Mouse (Mus musculus): ENCODE measurements around the gene Eftud2. TPM values are rescaled to one million over a fixed set of nuclear protein-coding genes. Genes with fewer than 3 reads are reported as not detected.

Eftud2 gene
- polyA plus RNA-seq, 1 experiment from 2014 or later: 222 TPM

DNA sequence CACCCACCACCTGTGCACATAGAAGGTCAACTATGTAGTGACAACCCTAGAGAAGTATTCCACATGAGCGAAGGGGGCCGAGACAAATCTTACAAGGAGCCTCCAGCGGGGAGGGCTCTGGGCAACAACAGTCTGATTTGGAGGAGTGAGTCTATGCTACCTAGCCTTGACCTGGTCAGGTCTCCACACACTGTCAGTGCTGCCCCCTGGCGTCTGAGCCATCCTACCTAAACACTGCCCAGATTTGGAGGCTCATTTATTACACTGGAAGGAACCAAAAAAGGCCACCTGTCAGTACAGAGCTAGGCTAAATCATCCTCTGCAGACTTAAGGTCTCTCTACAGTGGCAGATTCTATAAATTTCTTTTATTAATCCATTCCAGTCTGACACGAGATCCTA, 28.9 kb downstream of the Eftud2 start:
- Histone ChIP-seq H3K4me2 (replicated peaks; ENCODE audit: low read depth, low read length) (no peak overlapping the region), H3K4me3 (ENCODE audit: low read length) (no peak overlapping the region), H3K9ac (replicated peaks; ENCODE audit: low read length) (no peak overlapping the region), H3K4me1 (ENCODE audit: insufficient read depth, low read length) (no peaks in the 10 kb centered on the region), H3K36me3 (ENCODE audit: insufficient read depth, low read length) (peaks cover 67% of the 10 kb centered on the region), H3K9me3 (ENCODE audit: low read length) (no peaks in the 10 kb centered on the region), H3K27ac (ENCODE audit: low read length) (no peak overlapping the region), H3K27me3 (ENCODE audit: insufficient read depth, low read length) (no peaks in the 10 kb centered on the region)
- peak; percentile 77 for ATAC-seq (ENCODE audit: low FRiP score, low TSS enrichment)
- 56% methylated on average over 5 of the region's 5 CpGs for WGBS

DNA sequence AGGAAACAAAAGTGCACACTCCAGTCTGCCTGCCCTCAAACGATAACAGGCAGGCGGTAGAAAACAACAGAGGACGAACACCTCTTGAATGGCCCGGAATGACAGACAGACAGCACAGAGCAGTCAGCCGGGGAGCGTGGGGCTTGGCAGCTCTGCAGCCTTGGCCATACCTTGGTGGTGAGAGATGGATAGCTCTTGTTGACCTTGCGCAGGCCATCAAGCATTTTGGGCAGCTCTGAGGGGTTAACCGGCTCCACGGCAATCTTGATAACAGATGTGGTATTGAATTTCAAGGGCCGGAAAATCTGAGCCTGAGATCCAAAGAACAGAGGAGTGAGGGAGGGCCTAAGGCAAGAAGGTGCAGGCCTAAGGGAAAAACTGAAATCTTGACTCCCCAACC, 34.9 kb downstream of the Eftud2 start:
- H3K9me3 ChIP-seq (ENCODE audit: low read length): no peaks in the 10 kb centered on the region
- H3K27me3 ChIP-seq (ENCODE audit: insufficient read depth, low read length): no peaks in the 10 kb centered on the region
- H3K4me2 ChIP-seq (replicated peaks; ENCODE audit: low read depth, low read length): no peak overlapping the region
- H3K4me3 ChIP-seq (ENCODE audit: low read length): no peak overlapping the region
- ATAC-seq (ENCODE audit: low FRiP score, low TSS enrichment): no peak
- peaks cover 87% of the 10 kb centered on the region for H3K36me3 ChIP-seq (ENCODE audit: insufficient read depth, low read length)
- WGBS: 58% methylated on average over 10 of the region's 10 CpGs
- no peaks in the 10 kb centered on the region for H3K4me1 ChIP-seq (ENCODE audit: insufficient read depth, low read length)
- no peak overlapping the region for H3K27ac ChIP-seq (ENCODE audit: low read length)
- H3K9ac ChIP-seq (replicated peaks; ENCODE audit: low read length): no peak overlapping the region

DNA sequence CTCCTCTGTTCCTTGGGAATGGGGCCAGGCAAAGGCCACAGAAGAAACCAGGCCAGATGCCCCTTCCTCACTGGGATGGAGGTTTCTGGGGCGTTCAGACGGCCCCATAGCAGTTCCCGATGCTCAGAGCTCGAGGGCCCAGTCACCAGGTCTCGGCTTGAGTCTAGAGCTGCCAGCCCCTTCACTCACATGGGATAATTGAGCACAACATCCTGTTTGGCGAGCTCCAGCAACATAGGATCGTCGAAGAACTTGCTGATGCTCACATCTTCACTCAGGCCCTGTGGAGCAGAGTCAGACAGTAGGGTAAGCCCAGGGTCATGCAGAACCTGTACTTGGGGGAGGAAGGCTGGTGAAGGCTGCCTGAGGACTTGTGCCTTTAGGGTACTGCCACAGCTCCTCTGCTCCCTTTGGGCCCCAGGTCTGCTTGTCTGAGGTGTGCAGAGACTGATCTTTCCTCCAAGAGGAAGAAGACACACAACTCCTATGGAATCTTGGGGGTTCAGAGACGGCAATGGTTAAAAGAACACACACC, 42.1 kb downstream of the Eftud2 start:
- Histone ChIP-seq H3K9ac (replicated peaks; ENCODE audit: low read length) (no peak overlapping the region), H3K4me2 (replicated peaks; ENCODE audit: low read depth, low read length) (no peak overlapping the region), H3K27me3 (ENCODE audit: insufficient read depth, low read length) (no peaks in the 10 kb centered on the region), H3K27ac (ENCODE audit: low read length) (0 out of 2 replicates have a peak overlapping the region, but pooled peaks have one; percentile 5), H3K9me3 (ENCODE audit: low read length) (no peaks in the 10 kb centered on the region), H3K36me3 (ENCODE audit: insufficient read depth, low read length) (peaks cover 54% of the 10 kb centered on the region), H3K4me3 (ENCODE audit: low read length) (no peak overlapping the region), H3K4me1 (ENCODE audit: insufficient read depth, low read length) (no peaks in the 10 kb centered on the region)
- ATAC-seq (ENCODE audit: low FRiP score, low TSS enrichment): no peak
- WGBS: 88% methylated on average over 9 of the region's 9 CpGs

DNA sequence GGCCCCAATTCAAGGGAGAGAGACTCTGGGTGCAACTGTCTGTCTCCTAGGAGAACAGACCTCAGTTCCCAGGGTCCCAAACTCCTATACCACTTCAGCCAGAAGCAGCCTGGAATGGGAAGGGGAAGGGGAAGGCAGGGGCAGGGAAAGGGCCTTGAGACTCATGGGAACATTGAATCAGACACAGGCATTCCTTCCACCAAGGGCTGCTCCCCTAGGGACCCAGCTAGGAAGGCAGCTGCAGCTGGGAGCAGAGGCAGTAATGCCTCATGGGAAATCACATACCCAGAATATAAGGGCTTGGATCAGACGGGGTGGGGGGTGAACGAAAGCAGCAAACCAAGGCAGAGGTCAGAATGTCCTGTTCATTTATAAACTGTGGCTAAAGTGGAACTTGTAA, 42.7 kb downstream of the Eftud2 start:
- H3K27ac ChIP-seq (ENCODE audit: low read length): no peak overlapping the region
- peaks cover under 1% of the 10 kb centered on the region for H3K4me1 ChIP-seq (ENCODE audit: insufficient read depth, low read length)
- 100% methylated on average over 2 of the region's 2 CpGs for WGBS
- ATAC-seq (ENCODE audit: low FRiP score, low TSS enrichment): no peak
- peaks cover 49% of the 10 kb centered on the region for H3K36me3 ChIP-seq (ENCODE audit: insufficient read depth, low read length)
- H3K9ac ChIP-seq (replicated peaks; ENCODE audit: low read length): no peak overlapping the region
- no peaks in the 10 kb centered on the region for H3K9me3 ChIP-seq (ENCODE audit: low read length)
- no peak overlapping the region for H3K4me2 ChIP-seq (replicated peaks; ENCODE audit: low read depth, low read length)
- no peak overlapping the region for H3K4me3 ChIP-seq (ENCODE audit: low read length)
- no peaks in the 10 kb centered on the region for H3K27me3 ChIP-seq (ENCODE audit: insufficient read depth, low read length)

DNA sequence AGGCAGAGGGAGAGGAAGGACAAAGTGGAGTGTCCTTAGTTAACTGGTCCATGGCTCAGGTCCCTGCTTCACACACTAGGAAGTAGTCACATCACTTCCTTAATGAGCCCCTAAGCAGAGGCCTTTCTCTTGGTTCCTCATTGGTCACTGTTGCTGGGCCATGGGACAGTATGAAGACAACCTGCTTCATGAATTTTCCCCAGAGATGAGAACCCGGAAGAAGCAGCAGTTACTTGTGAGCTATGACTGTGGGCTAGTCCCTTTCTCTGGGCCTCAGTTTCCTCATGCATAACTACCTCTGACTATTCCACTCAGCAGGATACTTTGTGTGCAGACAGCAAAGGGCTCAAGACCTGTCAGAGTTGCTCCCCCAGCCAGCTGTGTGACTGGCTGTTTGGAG, 43.4 kb downstream of the Eftud2 start:
- Histone ChIP-seq H3K4me2 (replicated peaks; ENCODE audit: low read depth, low read length) (no peak overlapping the region), H3K9me3 (ENCODE audit: low read length) (no peaks in the 10 kb centered on the region), H3K9ac (replicated peaks; ENCODE audit: low read length) (no peak overlapping the region), H3K4me3 (ENCODE audit: low read length) (no peak overlapping the region), H3K4me1 (ENCODE audit: insufficient read depth, low read length) (peaks cover 7% of the 10 kb centered on the region), H3K36me3 (ENCODE audit: insufficient read depth, low read length) (peaks cover 41% of the 10 kb centered on the region), H3K27ac (ENCODE audit: low read length) (no peak overlapping the region), H3K27me3 (ENCODE audit: insufficient read depth, low read length) (no peaks in the 10 kb centered on the region)
- WGBS: 95% methylated on average over 1 of the region's 1 CpGs
- no peak for ATAC-seq (ENCODE audit: low FRiP score, low TSS enrichment)

DNA sequence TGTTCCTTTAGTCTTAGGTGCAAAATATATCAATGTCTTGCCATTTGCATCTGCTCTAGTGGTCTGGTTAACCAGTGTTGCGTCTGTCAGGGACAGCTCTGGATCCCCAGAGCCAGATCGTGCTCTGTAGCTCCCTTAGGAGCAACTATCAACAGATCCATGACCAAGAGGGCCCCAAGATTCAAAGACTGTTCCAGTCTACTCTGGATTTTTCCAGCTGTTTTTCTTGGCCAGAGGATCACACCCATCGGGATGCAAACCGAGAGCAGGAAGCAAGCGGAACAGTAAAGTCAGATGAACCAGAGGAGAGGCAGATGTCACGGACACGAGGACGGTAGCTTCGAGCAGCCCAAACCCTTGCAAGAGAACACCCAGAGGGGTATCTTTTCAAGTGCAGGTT, 44.6 kb downstream of the Eftud2 start:
- Histone ChIP-seq H3K27ac (ENCODE audit: low read length) (no peak overlapping the region; the same call in 1 of the 2 replicates), H3K9ac (replicated peaks; ENCODE audit: low read length) (no peak overlapping the region), H3K36me3 (ENCODE audit: insufficient read depth, low read length) (peaks cover 30% of the 10 kb centered on the region), H3K27me3 (ENCODE audit: insufficient read depth, low read length) (no peaks in the 10 kb centered on the region), H3K4me3 (ENCODE audit: low read length) (no peak overlapping the region), H3K4me1 (ENCODE audit: insufficient read depth, low read length) (peaks cover 7% of the 10 kb centered on the region), H3K9me3 (ENCODE audit: low read length) (no peaks in the 10 kb centered on the region), H3K4me2 (replicated peaks; ENCODE audit: low read depth, low read length) (no peak overlapping the region)
- ATAC-seq (ENCODE audit: low FRiP score, low TSS enrichment): no peak
- WGBS: 78% methylated on average over 9 of the region's 9 CpGs

DNA sequence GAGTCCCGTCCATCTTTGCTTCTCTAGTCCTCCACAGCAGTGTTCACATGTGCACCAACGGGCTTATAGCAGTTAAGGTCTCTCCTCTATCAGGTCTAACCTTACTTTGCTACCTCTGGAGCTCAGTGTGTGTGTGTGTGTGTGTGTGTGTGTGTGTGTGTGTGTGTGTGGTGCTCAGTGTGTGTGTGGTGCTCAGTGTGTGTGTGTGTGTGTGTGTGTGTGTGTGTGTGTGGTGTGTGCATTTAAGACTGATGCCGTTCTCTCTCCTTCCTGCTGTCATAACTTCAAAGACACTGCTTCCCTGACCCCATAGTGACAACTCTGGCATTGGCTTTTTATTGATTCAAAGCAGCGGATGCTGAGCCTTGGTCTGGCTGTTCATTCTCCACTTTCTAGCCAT, 45.2 kb downstream of the Eftud2 start, which contains the start of gene Higd1b:
TSS of gene Higd1b (plus strand) at position 301 of the 400 bp plus-strand sequence.
- Histone ChIP-seq H3K27me3 (ENCODE audit: insufficient read depth, low read length) (no peaks in the 10 kb centered on the region), H3K4me3 (ENCODE audit: low read length) (no peak within 1 kb of the TSS), H3K4me2 (replicated peaks; ENCODE audit: low read depth, low read length) (no peak within 1 kb of the TSS), H3K9me3 (ENCODE audit: low read length) (no peaks in the 10 kb centered on the region), H3K27ac (ENCODE audit: low read length) (no peak within 1 kb of the TSS; the same call in 1 of the 2 replicates), H3K36me3 (ENCODE audit: insufficient read depth, low read length) (peaks cover 25% of the 10 kb centered on the region), H3K4me1 (ENCODE audit: insufficient read depth, low read length) (peaks cover 7% of the 10 kb centered on the region), H3K9ac (replicated peaks; ENCODE audit: low read length) (no peak within 1 kb of the TSS)
- ATAC-seq (ENCODE audit: low FRiP score, low TSS enrichment): no peak
- 53% methylated on average over 4 of the region's 4 CpGs for WGBS

DNA sequence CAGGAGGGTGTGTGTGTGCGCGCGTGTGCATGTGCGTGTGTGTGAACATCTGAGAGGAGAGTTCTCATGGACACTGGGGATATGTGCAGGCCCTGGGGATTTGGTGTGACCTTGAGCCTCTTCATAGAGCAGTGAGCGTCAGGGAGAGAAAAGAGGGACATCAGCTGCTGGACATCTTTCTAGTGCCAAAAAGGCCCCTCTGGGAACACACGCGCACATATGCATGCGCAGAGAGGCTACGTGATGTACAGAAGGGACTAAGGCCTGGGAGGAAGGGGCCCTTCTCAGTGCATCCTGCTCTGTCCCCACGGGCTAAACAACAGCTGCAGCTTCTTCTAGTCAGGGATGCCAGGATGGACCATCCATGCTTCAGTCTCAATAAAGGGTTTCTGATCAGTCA, 46.6 kb downstream of the Eftud2 start:
- H3K36me3 ChIP-seq (ENCODE audit: insufficient read depth, low read length): peaks cover 21% of the 10 kb centered on the region
- no peak overlapping the region for H3K4me2 ChIP-seq (replicated peaks; ENCODE audit: low read depth, low read length)
- H3K4me1 ChIP-seq (ENCODE audit: insufficient read depth, low read length): peaks cover 7% of the 10 kb centered on the region
- no peak overlapping the region for H3K9ac ChIP-seq (replicated peaks; ENCODE audit: low read length)
- H3K9me3 ChIP-seq (ENCODE audit: low read length): no peaks in the 10 kb centered on the region
- WGBS: 86% methylated on average over 10 of the region's 10 CpGs
- no peak overlapping the region for H3K27ac ChIP-seq (ENCODE audit: low read length)
- no peaks in the 10 kb centered on the region for H3K27me3 ChIP-seq (ENCODE audit: insufficient read depth, low read length)
- no peak for ATAC-seq (ENCODE audit: low FRiP score, low TSS enrichment)
- H3K4me3 ChIP-seq (ENCODE audit: low read length): no peak overlapping the region

DNA sequence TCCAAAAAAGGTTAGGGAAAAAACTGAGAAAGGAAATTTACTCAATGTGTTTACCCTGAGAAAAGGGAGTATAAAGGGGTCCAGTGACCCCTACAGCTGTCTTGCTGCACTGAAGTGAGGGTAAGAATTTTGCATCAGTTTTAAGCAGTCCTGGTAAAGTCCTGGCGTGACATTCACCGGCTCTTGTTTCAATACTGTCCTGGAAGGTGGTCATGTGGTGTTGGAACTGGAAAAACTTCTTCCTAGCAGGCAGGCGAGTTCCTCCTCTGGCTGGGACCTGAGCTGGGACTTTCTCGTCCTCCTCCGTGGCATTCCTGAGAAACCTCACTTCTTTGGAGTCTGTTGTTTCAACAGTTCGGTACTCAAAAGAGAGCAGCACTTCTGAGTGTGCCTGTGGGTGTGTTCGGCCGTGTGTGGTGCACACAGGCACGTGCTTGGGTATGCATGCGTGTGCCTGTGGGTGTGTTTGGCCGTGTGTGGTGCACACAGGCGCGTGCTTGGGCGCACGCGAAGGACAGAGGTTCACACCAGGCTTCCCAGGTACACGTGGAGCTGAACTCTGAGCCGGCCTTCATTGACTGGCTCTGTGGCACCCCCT, 48.0 kb downstream of the Eftud2 start:
- 44% methylated on average over 18 of the region's 18 CpGs for WGBS
- ATAC-seq (ENCODE audit: low FRiP score, low TSS enrichment): peak; percentile 71; the same call in 1 of the 2 replicates

DNA sequence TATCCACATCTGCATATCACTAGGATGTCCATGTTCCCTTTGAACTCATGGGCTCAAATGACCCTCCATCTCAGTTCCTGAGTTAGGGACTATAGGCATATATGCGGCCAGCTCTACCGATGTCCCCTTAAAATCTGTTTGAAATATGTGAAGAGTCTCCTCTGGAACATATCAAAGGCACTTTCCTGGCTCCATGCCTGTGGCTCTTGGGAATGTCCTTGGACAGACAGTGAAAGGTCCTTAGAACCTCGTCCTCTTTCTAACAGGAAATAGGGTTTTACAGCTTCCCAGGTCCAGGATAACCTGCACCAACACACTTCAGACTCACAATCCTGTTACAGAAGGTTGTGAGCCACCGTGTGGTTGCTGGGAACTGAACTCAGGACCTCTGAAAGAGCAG, 50.5 kb downstream of the Eftud2 start:
- H3K27me3 ChIP-seq (ENCODE audit: insufficient read depth, low read length): no peaks in the 10 kb centered on the region
- no peak for ATAC-seq (ENCODE audit: low FRiP score, low TSS enrichment)
- no peak overlapping the region for H3K9ac ChIP-seq (replicated peaks; ENCODE audit: low read length)
- no peaks in the 10 kb centered on the region for H3K9me3 ChIP-seq (ENCODE audit: low read length)
- H3K4me1 ChIP-seq (ENCODE audit: insufficient read depth, low read length): peaks cover 7% of the 10 kb centered on the region
- 65% methylated on average over 4 of the region's 4 CpGs for WGBS
- no peak overlapping the region for H3K4me2 ChIP-seq (replicated peaks; ENCODE audit: low read depth, low read length)
- no peak overlapping the region for H3K4me3 ChIP-seq (ENCODE audit: low read length)
- H3K36me3 ChIP-seq (ENCODE audit: insufficient read depth, low read length): no peaks in the 10 kb centered on the region
- H3K27ac ChIP-seq (ENCODE audit: low read length): no peak overlapping the region

More for the DNA sequence above, 48.0 kb downstream of the Eftud2 start:
- Histone ChIP-seq H3K27ac (ENCODE audit: low read length) (0 out of 2 replicates have a peak overlapping the region, but pooled peaks have one; percentile 27), H3K27me3 (ENCODE audit: insufficient read depth, low read length) (no peaks in the 10 kb centered on the region), H3K36me3 (ENCODE audit: insufficient read depth, low read length) (peaks cover 9% of the 10 kb centered on the region), H3K4me2 (replicated peaks; ENCODE audit: low read depth, low read length) (no peak overlapping the region), H3K9ac (replicated peaks; ENCODE audit: low read length) (peak overlapping the region; percentile 13; the same call in 1 of the 2 replicates), H3K4me3 (ENCODE audit: low read length) (no peak overlapping the region), H3K4me1 (ENCODE audit: insufficient read depth, low read length) (peaks cover 7% of the 10 kb centered on the region), H3K9me3 (ENCODE audit: low read length) (no peaks in the 10 kb centered on the region)

Measured in kidney, embryonic 16.5 days (tissue).